Mouse (Mus musculus): Measurements from ENCODE around the gene Grik5.
A peak's percentile ranks its signal among the peaks of the same experiment; 100 is the strongest.

Gene Grik5

GRCm38 (mm10) chr7:25071979-25072715 is at the start of gene Grik5, which contains the start of gene Zfp574:
TSS of gene Grik5 (minus strand) at chr7:25072346.
TSS of gene Zfp574 (plus strand) at chr7:25072567.
- peak; percentile 36 for DNase-seq (ENCODE audit: inconsistent ontology term)

- DNase-seq (ENCODE audit: inconsistent ontology term): no peak
Observed at GRCm38 (mm10) chr7:25121240-25121786, 49.2 kb upstream of the Grik5 start.

GRCm38 (mm10) chr7:25120061-25120834 is 48.1 kb upstream of the Grik5 start:
- DNase-seq (ENCODE audit: inconsistent ontology term): no peak

- no peak for DNase-seq (ENCODE audit: inconsistent ontology term)
Observed at GRCm38 (mm10) chr7:25112956-25113603, 40.9 kb upstream of the Grik5 start.

- no peak for DNase-seq (ENCODE audit: inconsistent ontology term)
Observed at GRCm38 (mm10) chr7:25112178-25112955, 40.2 kb upstream of the Grik5 start.

GRCm38 (mm10) chr7:25110336-25110735 is 38.2 kb upstream of the Grik5 start:
- no peak for DNase-seq (ENCODE audit: inconsistent ontology term)

GRCm38 (mm10) chr7:25109355-25109754 is 37.2 kb upstream of the Grik5 start:
- no peak for DNase-seq (ENCODE audit: inconsistent ontology term)

- DNase-seq (ENCODE audit: inconsistent ontology term): no peak
Observed at GRCm38 (mm10) chr7:25106790-25107502, 34.8 kb upstream of the Grik5 start.

- DNase-seq (ENCODE audit: inconsistent ontology term): peak; percentile 65
Observed at GRCm38 (mm10) chr7:25105411-25106160, 33.4 kb upstream of the Grik5 start.

GRCm38 (mm10) chr7:25099581-25099980 is 27.4 kb upstream of the Grik5 start:
- DNase-seq (ENCODE audit: inconsistent ontology term): no peak

GRCm38 (mm10) chr7:25098169-25098568 is 26.0 kb upstream of the Grik5 start:
- no peak for DNase-seq (ENCODE audit: inconsistent ontology term)

- DNase-seq (ENCODE audit: inconsistent ontology term): no peak
Observed at GRCm38 (mm10) chr7:25089875-25090274, 17.7 kb upstream of the Grik5 start.

- no peak for DNase-seq (ENCODE audit: inconsistent ontology term)
Observed at GRCm38 (mm10) chr7:25088968-25089367, 16.8 kb upstream of the Grik5 start.

- DNase-seq (ENCODE audit: inconsistent ontology term): no peak
Observed at GRCm38 (mm10) chr7:25088531-25088930, 16.4 kb upstream of the Grik5 start.

- no peak for DNase-seq (ENCODE audit: inconsistent ontology term)
Observed at GRCm38 (mm10) chr7:25087972-25088371, 15.8 kb upstream of the Grik5 start.

- no peak for DNase-seq (ENCODE audit: inconsistent ontology term)
Observed at GRCm38 (mm10) chr7:25087256-25087912, 15.2 kb upstream of the Grik5 start.

- no peak for DNase-seq (ENCODE audit: inconsistent ontology term)
Observed at GRCm38 (mm10) chr7:25086656-25087055, 14.5 kb upstream of the Grik5 start.

- DNase-seq (ENCODE audit: inconsistent ontology term): no peak
Observed at GRCm38 (mm10) chr7:25084621-25085020, 12.5 kb upstream of the Grik5 start.

GRCm38 (mm10) chr7:25082510-25082909 is 10.4 kb upstream of the Grik5 start:
- DNase-seq (ENCODE audit: inconsistent ontology term): peak; percentile 40

Measured in Muller cell, postnatal 12 days (primary cell).